Mouse (Mus musculus) lung, adult 2 months (tissue): ENCODE data around the gene Aldh3b3. TPM values are rescaled to one million over a fixed set of nuclear protein-coding genes. Genes with fewer than 3 reads are reported as not detected.
"Not testable (repeated sequence)": the region's sequence is repeated elsewhere in the genome, so short reads cannot be mapped to it uniquely, and the experiment has no call there.

Experiments
- DNase-seq: peaks from one replicate; pipeline ENCODE4 v3.0.0; 2022
- H3K4me1 ChIP-seq: fragments of 200-500 bp; 2 replicates; pipeline ENCODE4 v1.6.1; 2011; ENCODE audit warnings: low read length; ENCODE audit not compliant: control insufficient read depth, insufficient read depth
- H3K4me3 ChIP-seq: fragments of 200-500 bp; replicated peaks from 2 replicates; pipeline ENCODE3; 2011; ENCODE audit warnings: low read depth, mild to moderate bottlenecking, control low read depth, low read length; ENCODE audit errors: extremely low read depth
- CTCF ChIP-seq: fragments of 200-500 bp; IDR thresholded peaks from 2 replicates; pipeline ENCODE4 v1.5.1; 2011; ENCODE audit warnings: mild to moderate bottlenecking, low read length, control low read depth; ENCODE audit not compliant: insufficient read depth
- POLR2A ChIP-seq: fragments of 200-500 bp; IDR thresholded peaks from 2 replicates; pipeline ENCODE4 v1.6.1; 2011; ENCODE audit warnings: low read depth, mild to moderate bottlenecking, control low read depth, low read length, borderline replicate concordance; ENCODE audit errors: extremely low read depth
- WGBS: fragments of 180-500 bp; shearing (Covaris S2); methylation state at CpG from one replicate; pipeline ENCODE4 v1.1.7; 2018; 5-methylcytosine and 5-hydroxymethylcytosine counted together
- polyA plus RNA-seq: library from polyadenylated mRNA; depleted of rRNA; stranded (reverse); fragments of >200 nt; gene quantifications from 2 replicates; pipeline ENCODE4 v1.2.3, GENCODE M21; 2012

Aldh3b3 gene
- polyA plus RNA-seq, 1 experiment = 0.21 TPM

GRCm38 (mm10) chr19:3950331-3950730 lies 8.1 kb upstream of the Aldh3b3 start:
- WGBS = 87% methylated on average over 3 of the region's 3 CpGs
- DNase-seq = no peak
- Histone ChIP-seq H3K4me1 (no peaks in the 10 kb centered on the region), H3K4me3 (no peak overlapping the region)
- TF ChIP-seq CTCF = no peak
- TF ChIP-seq POLR2A = no peak

- no peak for TF ChIP-seq POLR2A
- no peak for TF ChIP-seq CTCF
- no peaks in the 10 kb centered on the region for H3K4me1 ChIP-seq
- no peak for DNase-seq
- no peak overlapping the region for H3K4me3 ChIP-seq
Observed at GRCm38 (mm10) chr19:3951461-3951860, 7.0 kb upstream of the Aldh3b3 start.

GRCm38 (mm10) chr19:3952099-3952498 lies 6.3 kb upstream of the Aldh3b3 start:
- TF ChIP-seq CTCF (no peak), POLR2A (no peak)
- Histone ChIP-seq H3K4me1 (no peaks in the 10 kb centered on the region), H3K4me3 (no peak overlapping the region)
- 19% methylated on average over 1 of the region's 1 CpGs for WGBS
- no peak for DNase-seq

GRCm38 (mm10) chr19:3955033-3955432 lies 3.4 kb upstream of the Aldh3b3 start:
- TF ChIP-seq POLR2A (no peak), CTCF (no peak)
- WGBS = 64% methylated on average over 3 of the region's 3 CpGs
- Histone ChIP-seq H3K4me3 (no peak overlapping the region), H3K4me1 (no peaks in the 10 kb centered on the region)
- no peak for DNase-seq

GRCm38 (mm10) chr19:3955804-3956203 lies 2.6 kb upstream of the Aldh3b3 start:
- no peak for DNase-seq
- no peaks in the 10 kb centered on the region for H3K4me1 ChIP-seq
- WGBS = 58% methylated on average over 4 of the region's 4 CpGs

GRCm38 (mm10) chr19:3957296-3958036 lies 979 bp upstream of the Aldh3b3 start:
- not testable (repeated sequence) for H3K4me3 ChIP-seq, H3K4me1 ChIP-seq, DNase-seq
- WGBS = 77% methylated on average over 5 of the region's 5 CpGs

More at GRCm38 (mm10) chr19:3955804-3956203, 2.6 kb upstream of the Aldh3b3 start:
- H3K4me3 ChIP-seq = no peak overlapping the region
- TF ChIP-seq CTCF (no peak), POLR2A (no peak)

- no peak for TF ChIP-seq POLR2A
- TF ChIP-seq CTCF = no peak
- Histone ChIP-seq H3K4me1 (no peaks in the 10 kb centered on the region), H3K4me3 (no peak overlapping the region)
- no peak for DNase-seq
Observed at GRCm38 (mm10) chr19:3959030-3959429, 585 bp downstream of the Aldh3b3 start.

GRCm38 (mm10) chr19:3960211-3960610 lies 1.8 kb downstream of the Aldh3b3 start:
- TF ChIP-seq POLR2A (no peak), CTCF (no peak)
- no peak for DNase-seq
- H3K4me1 ChIP-seq = no peaks in the 10 kb centered on the region
- WGBS = 59% methylated on average over 5 of the region's 5 CpGs
- H3K4me3 ChIP-seq = no peak overlapping the region

- H3K4me3 ChIP-seq, H3K4me1 ChIP-seq, DNase-seq: not testable (repeated sequence)
- 81% methylated on average over 6 of the region's 6 CpGs for WGBS
Observed at GRCm38 (mm10) chr19:3961805-3962204, 3.4 kb downstream of the Aldh3b3 start.

GRCm38 (mm10) chr19:3962469-3962868 lies 4.0 kb downstream of the Aldh3b3 start:
- Histone ChIP-seq H3K4me3 (no peak overlapping the region), H3K4me1 (no peaks in the 10 kb centered on the region)
- WGBS = 18% methylated on average over 2 of the region's 2 CpGs
- TF ChIP-seq CTCF (no peak), POLR2A (no peak)
- DNase-seq = no peak
